Mouse (Mus musculus) lung, postnatal 36 days (tissue): ENCODE data around the gene Cisd3.
"Not testable (repeated sequence)": the region's sequence is repeated elsewhere in the genome, so short reads cannot be mapped to it uniquely, and the experiment has no call there.

Experiments
- DNase-seq: peaks from one replicate; pipeline ENCODE4 v3.0.0; 2022; ENCODE audit warnings: mixed read lengths

Gene Cisd3

DNA sequence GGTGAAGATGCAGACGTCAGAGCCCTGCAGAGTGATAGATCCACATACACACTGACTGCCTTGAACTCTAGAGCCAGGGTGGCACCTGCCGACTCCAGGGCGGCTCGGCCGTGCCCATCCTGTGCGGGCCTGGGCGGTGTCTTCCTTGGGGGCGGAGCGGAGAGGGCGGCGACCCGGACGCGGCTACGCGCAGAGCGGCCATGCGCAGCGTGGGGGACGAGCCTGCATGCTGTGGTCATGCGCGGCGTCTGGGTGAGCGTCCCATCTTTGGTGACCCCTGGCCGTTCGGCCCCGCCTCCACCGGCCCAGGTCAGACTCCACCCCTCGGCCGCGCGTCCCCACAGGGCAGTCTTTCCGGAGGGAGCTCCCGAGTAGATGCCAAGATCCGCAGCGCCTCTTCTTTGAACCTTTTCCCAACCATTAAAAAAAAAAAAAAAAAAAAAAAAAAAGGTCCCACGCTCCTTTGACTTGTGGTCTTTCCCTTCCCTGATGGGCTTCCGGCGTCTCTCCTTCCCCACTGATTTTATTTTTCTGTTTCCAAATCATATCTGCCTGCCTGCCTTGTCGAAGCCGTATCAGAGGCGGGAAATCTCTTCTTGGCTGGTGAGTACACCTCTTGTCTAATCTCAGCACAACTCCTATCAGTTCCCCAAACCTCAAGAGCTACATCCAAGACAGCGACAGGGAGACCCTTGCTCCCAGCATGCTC lies at the start of gene Cisd3:
Gene Cisd3, plus strand, starts transcription at position 214 of the 709 bp plus-strand sequence.
- DNase-seq, result peak; percentile 98

GRCm38 (mm10) chr11:97641668-97642067 lies 44.0 kb upstream of the Cisd3 start:
- DNase-seq, result no peak

- DNase-seq, result no peak
These were observed 42.9 kb upstream of the Cisd3 start for GRCm38 (mm10) chr11:97642746-97643145.

DNA sequence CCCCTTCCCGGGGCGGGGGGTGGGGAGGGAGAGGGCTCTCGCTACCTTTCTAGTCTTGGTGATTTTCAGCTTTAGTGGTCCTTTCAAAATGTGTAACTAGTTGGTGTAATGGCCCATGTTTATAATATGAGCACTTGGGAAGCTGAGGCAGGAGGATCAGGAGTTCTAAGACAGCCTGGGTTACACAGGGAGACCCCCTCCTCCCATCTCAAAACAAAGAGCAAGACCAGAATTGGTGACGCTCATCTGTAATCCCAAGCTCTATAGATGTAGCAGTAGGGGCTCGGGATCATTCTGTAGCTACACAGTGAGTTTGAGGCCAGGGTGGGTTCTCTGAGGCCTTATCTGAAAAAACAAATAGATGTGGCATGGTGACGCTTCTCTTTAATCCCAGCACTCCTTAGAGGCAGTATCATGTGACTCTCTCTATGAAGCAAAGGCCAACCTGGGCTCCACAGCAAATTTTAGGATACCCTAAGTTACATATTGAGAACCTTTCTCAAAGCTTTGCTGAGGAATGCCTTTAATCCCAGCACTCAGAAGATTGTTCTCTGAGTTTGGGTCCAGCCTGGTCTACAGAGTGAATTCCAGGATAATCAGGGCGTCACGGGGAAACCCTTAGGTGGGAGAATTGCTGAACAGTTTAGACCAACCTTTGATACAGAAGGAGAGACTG lies 42.1 kb upstream of the Cisd3 start:
- DNase-seq, result no peak

- peak; percentile 92 for DNase-seq
These were observed 40.8 kb upstream of the Cisd3 start for GRCm38 (mm10) chr11:97644834-97645233.

- DNase-seq, result not testable (repeated sequence)
These were observed 37.1 kb upstream of the Cisd3 start for GRCm38 (mm10) chr11:97648541-97648940.

DNA sequence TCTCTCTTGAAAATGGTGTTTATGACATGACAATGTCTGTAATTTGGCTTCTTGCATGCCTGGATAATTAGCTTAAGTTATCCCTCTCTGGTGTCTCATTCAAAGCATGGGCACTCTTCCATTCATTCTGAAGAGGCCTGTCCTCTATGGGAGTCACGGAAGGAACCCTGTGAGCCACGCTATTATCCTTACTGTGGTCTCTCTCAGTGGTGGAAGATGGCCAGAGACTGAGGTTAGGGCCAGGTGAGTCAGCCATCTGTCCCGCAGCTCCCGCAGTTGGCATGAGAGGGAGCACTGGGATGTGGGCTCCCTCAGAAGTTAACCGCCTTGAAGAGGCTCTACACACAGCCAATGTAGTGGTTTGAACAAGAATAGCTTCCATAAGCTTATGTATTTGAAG lies 35.3 kb upstream of the Cisd3 start:
- DNase-seq, result no peak

GRCm38 (mm10) chr11:97653376-97653775 lies 32.2 kb upstream of the Cisd3 start:
- not testable (repeated sequence) for DNase-seq

GRCm38 (mm10) chr11:97654210-97654609 lies 31.4 kb upstream of the Cisd3 start:
- no peak for DNase-seq

DNA sequence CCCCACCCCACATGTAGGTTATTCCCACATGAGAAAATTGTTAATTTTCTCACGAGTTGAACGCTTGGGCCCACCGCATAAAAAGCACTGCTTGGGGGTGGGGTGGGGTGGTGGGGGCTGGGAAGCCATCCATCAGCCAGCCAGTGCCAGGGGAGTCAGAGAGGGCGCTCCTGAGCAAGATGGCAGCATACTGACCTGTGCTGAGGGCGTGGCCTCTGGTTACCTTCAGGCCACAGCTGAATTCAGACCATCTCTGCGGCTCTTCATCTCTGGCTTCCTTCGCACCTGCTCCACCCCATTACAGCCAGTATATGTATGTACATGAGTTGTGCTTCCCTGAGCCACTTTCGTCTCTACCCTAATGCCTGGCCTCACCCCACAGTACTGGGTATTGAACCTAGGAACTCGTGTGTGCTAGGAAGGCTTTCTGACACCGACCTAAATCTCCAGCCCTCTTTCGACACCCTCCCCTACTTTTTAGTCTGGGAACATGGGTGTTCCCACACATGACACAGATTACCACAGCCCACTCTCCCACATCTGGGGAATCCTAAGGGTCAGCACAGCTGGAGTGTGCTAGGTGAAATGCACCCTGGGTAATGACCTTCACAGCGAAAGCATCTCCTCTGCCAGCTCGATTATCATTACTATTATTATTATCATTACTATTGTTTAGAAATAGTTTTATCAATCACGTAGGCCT lies 29.2 kb upstream of the Cisd3 start:
- no peak for DNase-seq

- DNase-seq, result no peak
These were observed 28.3 kb upstream of the Cisd3 start for GRCm38 (mm10) chr11:97657184-97657945.

GRCm38 (mm10) chr11:97657967-97658366 lies 27.7 kb upstream of the Cisd3 start:
- not testable (repeated sequence) for DNase-seq

DNA sequence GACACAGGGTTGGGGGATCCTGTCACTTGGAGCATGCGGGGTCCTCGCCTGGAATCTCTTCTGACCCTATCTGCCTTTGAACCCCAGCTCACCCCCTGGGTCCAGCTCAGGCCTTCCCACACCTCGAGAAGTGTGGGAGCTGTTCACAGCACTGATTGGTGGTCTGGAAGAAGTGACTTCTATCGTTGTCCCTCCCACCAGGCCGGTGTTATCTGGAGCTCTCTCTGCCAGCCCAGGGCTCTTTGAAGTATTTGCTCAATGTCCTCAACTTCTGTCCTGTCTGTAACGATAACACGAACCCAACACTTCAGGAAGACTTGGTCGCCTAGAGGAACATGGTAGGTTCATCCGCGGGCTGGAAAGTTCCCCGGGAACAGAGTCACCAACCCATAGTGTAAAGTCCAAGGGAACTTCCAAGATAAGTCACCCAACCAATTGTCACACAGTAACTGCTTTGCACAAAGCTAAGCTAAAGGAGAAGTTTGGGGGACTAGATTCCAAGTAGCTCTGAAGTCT lies 26.8 kb upstream of the Cisd3 start:
- DNase-seq, result no peak

DNA sequence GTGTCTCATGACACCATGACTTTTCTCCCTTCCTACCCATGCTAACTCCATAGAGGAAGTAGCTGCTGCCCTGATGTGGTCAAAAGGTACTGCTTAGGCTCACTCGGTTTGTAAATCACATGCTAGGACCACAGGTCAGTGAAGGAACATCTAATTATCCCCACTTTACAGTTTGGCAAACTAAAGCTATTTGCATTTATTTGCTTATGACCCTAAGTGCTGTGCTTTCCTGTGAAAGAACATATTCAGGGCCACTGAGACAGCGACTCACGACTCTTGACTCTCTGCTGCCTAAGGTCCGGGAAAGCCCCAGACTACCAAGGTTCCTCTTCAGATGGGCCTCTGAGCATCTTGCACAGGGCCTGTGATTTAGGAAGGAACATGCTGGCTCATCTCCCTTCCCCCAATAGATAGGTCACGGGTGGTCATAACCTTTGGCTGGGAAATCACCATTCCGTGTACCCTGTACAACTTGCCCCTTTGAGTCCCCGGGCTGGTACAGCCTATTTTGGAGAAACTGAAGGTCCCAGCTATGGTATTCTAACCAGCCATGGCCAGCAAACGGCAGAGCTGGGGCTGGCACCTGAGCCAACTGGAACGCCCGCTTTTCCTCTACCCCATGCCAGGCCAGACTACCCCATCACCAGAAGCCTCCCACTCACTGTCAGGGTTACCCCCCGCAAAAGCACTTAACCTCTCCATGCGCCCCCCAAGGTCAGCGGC lies 26.2 kb upstream of the Cisd3 start:
- peak; percentile 60 for DNase-seq

- DNase-seq, result peak; percentile 76
These were observed 25.5 kb upstream of the Cisd3 start for GRCm38 (mm10) chr11:97659990-97660714.

GRCm38 (mm10) chr11:97660734-97661647 lies 24.6 kb upstream of the Cisd3 start:
- no peak for DNase-seq

- peak; percentile 92 for DNase-seq
These were observed 23.9 kb upstream of the Cisd3 start for GRCm38 (mm10) chr11:97661648-97662133.

DNA sequence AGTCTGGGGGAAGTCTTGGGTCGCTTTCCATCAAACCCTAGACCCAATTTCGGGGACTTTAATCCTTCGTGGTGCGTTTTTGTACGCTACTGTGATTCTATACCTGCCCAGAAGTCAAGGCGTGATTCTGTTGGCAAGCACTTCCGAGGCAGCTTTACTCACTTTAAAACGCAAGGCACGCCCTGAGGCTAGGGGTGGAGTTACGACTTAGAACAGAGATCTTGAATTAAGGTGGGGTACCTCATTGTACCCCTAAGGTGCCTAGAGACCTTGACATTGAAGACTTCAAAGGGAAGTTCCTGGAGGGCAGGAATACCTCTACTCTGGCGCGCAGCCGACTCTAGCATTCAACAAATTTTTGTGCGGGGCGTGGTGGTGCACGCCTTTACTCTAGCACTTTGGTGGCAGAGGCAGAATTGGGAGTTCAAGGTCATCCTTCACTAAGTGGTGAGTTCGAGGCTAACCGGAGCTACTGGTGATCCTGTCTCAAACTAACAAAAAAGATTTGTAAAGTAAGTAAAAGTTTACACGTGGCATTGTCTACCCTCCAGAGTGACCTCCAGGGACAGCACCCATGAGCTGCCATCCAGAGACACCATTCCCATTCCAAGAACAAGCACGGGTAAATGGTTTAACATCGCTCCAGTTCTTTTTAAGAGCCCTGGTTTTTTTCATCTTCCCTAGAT lies 23.3 kb upstream of the Cisd3 start:
- peak; percentile 80 for DNase-seq

GRCm38 (mm10) chr11:97662893-97663527 lies 22.6 kb upstream of the Cisd3 start, which contains the start of gene Mllt6:
Mllt6 (plus strand) TSS chr11:97663414.
- peak; percentile 86 for DNase-seq
